In the genomic region with DNA sequence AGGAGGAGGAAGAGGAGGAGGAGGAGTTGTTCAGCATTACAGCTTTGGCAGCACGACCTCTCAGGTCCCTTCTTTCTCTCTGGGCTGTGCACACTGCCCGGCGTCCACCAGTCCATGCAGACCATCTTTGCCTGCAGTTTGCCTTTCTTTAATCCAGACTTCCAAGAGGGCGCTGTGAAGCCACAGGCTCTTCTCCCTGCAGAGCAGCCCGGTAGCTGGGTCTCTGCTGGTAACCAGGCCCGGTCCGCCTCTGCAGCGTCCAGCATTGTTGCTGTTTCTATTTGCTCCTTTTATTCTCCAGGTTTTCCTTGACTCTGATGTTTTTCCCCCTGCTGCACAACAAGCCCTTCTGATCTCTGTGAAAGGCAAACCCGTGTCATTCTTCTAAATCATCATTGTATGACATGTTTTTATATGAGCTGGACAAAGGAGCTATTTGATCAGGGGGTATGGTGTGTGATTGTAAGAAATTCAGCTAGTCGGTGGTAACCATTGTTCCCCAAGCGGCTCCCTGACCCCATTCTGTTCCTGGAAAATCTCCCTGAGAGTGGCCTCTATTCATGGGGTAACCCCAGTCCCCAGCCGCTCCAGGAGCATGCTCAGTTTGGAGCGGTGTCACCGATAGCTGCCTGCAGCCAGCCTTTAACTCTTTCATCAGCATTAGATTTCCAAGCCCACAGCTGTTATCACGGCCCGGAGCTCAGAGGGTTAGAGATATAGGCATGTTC, we compare ENCODE assay signal across 9 mouse cellular contexts. TPM values are rescaled to one million over a fixed set of nuclear protein-coding genes. Genes with fewer than 3 reads are reported as not detected.
DNase-seq lines count a peak whose midpoint lies in the region; ATAC-seq and TF ChIP-seq lines count a peak whose summit lies in the region.
"Had no signal": no experiment of that assay in that cellular context is flagged by ENCODE, and none has a peak within 500 bp of the region (broad histone marks: within the 10 kb centered on the region; RNA-seq: fewer than 3 reads in every experiment).

No protein-coding gene starts in this region.

- TF ChIP-seq CTCF in ES-Bruce4 (IDR thresholded peaks at IDR 0.05; ENCODE audit: low read depth, low read length), result peak; percentile 47

- ATAC-seq in forebrain, embryonic 12.5 days (ENCODE audit: low FRiP score), result peak; percentile 87
- peak; percentile 95 for ATAC-seq in hindbrain, embryonic 13.5 days (ENCODE audit: low FRiP score)
- ATAC-seq in midbrain, embryonic 16.5 days, result peak; percentile 94
- no peak for ATAC-seq in megakaryocyte-erythroid progenitor cell, adult 5-6 weeks (replicated peaks; ENCODE audit: low FRiP score, low TSS enrichment, poor library complexity, severe bottlenecking)

- intact Hi-C loops in left cerebral cortex, postnatal 36 days (cut with DNase I), result no loop called here

- no peak for TF ChIP-seq POLR2A in ES-Bruce4 (IDR thresholded peaks at IDR 0.05; ENCODE audit: insufficient read depth, low read length)

- no peak overlapping the region for H3K4me3 ChIP-seq in ES-Bruce4 (ENCODE audit: low read depth, low read length)
- peak overlapping the region; percentile 11; the same call in 1 of the 2 replicates for H3K4me3 ChIP-seq in forebrain, embryonic 12.5 days (replicated peaks)
- peak overlapping the region; percentile 27 for H3K4me3 ChIP-seq in hindbrain, embryonic 13.5 days
- H3K4me3 ChIP-seq in midbrain, embryonic 16.5 days (ENCODE audit: low read depth, low read length), result peak overlapping the region; percentile 35

- no peaks in the 10 kb centered on the region for H3K36me3 ChIP-seq in ES-Bruce4 (ENCODE audit: control insufficient read depth, insufficient read depth, low read length, poor library complexity, severe bottlenecking)
- no peaks in the 10 kb centered on the region for H3K36me3 ChIP-seq in forebrain, embryonic 12.5 days (replicated peaks)
- no peaks in the 10 kb centered on the region for H3K36me3 ChIP-seq in hindbrain, embryonic 13.5 days
- no peaks in the 10 kb centered on the region for H3K36me3 ChIP-seq in midbrain, embryonic 16.5 days (ENCODE audit: control insufficient read depth, insufficient read depth, low read length)

- no peaks in the 10 kb centered on the region for H3K9me3 ChIP-seq in ES-Bruce4 (replicated peaks; ENCODE audit: control insufficient read depth, insufficient read depth, low read length, poor library complexity, severe bottlenecking)
- H3K9me3 ChIP-seq in forebrain, embryonic 12.5 days, result no peaks in the 10 kb centered on the region
- H3K9me3 ChIP-seq in hindbrain, embryonic 13.5 days, result no peaks in the 10 kb centered on the region
- no peaks in the 10 kb centered on the region for H3K9me3 ChIP-seq in midbrain, embryonic 16.5 days (replicated peaks; ENCODE audit: control insufficient read depth, low read length, poor library complexity, severe bottlenecking)

- H3K4me1 ChIP-seq in ES-Bruce4 (ENCODE audit: control insufficient read depth, insufficient read depth, low read length), result no peaks in the 10 kb centered on the region
- peaks cover 25% of the 10 kb centered on the region for H3K4me1 ChIP-seq in forebrain, embryonic 12.5 days
- peaks cover 25% of the 10 kb centered on the region for H3K4me1 ChIP-seq in hindbrain, embryonic 13.5 days (replicated peaks)
- peaks cover 14% of the 10 kb centered on the region for H3K4me1 ChIP-seq in midbrain, embryonic 16.5 days (ENCODE audit: control insufficient read depth, insufficient read depth, low read length)

- DNase-seq in brain, embryonic 18.5 days (ENCODE audit: low read depth, low spot score), result peak; percentile 50
- peak; percentile 10 to 25 for DNase-seq in left cerebral cortex, postnatal 36 days (ENCODE audit: low spot score in 2 of 2)
- no peak for DNase-seq in thymus, postnatal 10 days (ENCODE audit: low spot score in 2 of 2)

- no peak overlapping the region for H3K9ac ChIP-seq in ES-Bruce4 (ENCODE audit: low read depth, poor library complexity, severe bottlenecking)
- H3K9ac ChIP-seq in forebrain, embryonic 12.5 days, result peak overlapping the region; percentile 33
- peak overlapping the region; percentile 59 for H3K9ac ChIP-seq in hindbrain, embryonic 13.5 days
- peak overlapping the region; percentile 61 for H3K9ac ChIP-seq in midbrain, embryonic 16.5 days (ENCODE audit: low read depth, low read length)

- H3K27me3 ChIP-seq in ES-Bruce4 (ENCODE audit: control insufficient read depth, insufficient read depth, low read length, poor library complexity, severe bottlenecking), result no peaks in the 10 kb centered on the region
- H3K27me3 ChIP-seq in forebrain, embryonic 12.5 days, result peaks cover 68% of the 10 kb centered on the region
- peaks cover 84% of the 10 kb centered on the region for H3K27me3 ChIP-seq in hindbrain, embryonic 13.5 days
- peaks cover 11% of the 10 kb centered on the region for H3K27me3 ChIP-seq in midbrain, embryonic 16.5 days (ENCODE audit: control insufficient read depth, insufficient read depth, low read depth, low read length)

- H3K4me2 ChIP-seq in forebrain, embryonic 12.5 days, result peak overlapping the region; percentile 40
- H3K4me2 ChIP-seq in hindbrain, embryonic 13.5 days, result peak overlapping the region; percentile 45
- peak overlapping the region; percentile 62 for H3K4me2 ChIP-seq in midbrain, embryonic 16.5 days (ENCODE audit: low read length)

- WGBS in forebrain, embryonic 12.5 days, result 2% methylated on average over 16 of the region's 16 CpGs
- 3% methylated on average over 16 of the region's 16 CpGs for WGBS in hindbrain, embryonic 13.5 days
- WGBS in midbrain, embryonic 16.5 days, result 2% methylated on average over 16 of the region's 16 CpGs

- no peak overlapping the region for H3K27ac ChIP-seq in ES-Bruce4 (ENCODE audit: insufficient read depth, low read length)
- H3K27ac ChIP-seq in forebrain, embryonic 12.5 days, result peak overlapping the region; percentile 47
- H3K27ac ChIP-seq in hindbrain, embryonic 13.5 days, result peak overlapping the region; percentile 79
- peak overlapping the region; percentile 82 for H3K27ac ChIP-seq in midbrain, embryonic 16.5 days (ENCODE audit: low read length)

- TF ChIP-seq EP300 in ES-Bruce4 (IDR thresholded peaks at IDR 0.05; ENCODE audit: insufficient read depth, low read depth, low read length), result no peak

RNA-seq across cellular contexts. Expression of gene Fgf8, which starts 25.1 kb away (rescaled TPM):
- 22.6 and 25.9 TPM in 2 replicates for polyA plus RNA-seq in ES-Bruce4 (2011; ENCODE audit: insufficient read depth, insufficient read length, low read depth, missing spikeins)
- 4.6 TPM in 2 replicates for polyA plus RNA-seq in forebrain, embryonic 12.5 days (2016; fragmentation: Nextera tagmentation; extraction: Ambion mirVana)
- polyA plus RNA-seq in hindbrain, embryonic 13.5 days (2015; fragmentation: Nextera tagmentation; extraction: Ambion mirVana), result 0.44 and 0.95 TPM in 2 replicates
- total RNA-seq in left cerebral cortex, postnatal 36 days (2021), result not detected
- 0.23 and 1.2 TPM in 2 replicates for polyA plus RNA-seq in midbrain, embryonic 16.5 days (2015; fragmentation: Nextera tagmentation; extraction: Ambion mirVana)
- not detected in 2 replicates for total RNA-seq in megakaryocyte-erythroid progenitor cell, adult 5-6 weeks (2014; fragmentation: Nextera tagmentation)
- total RNA-seq in megakaryocyte-erythroid progenitor cell, adult 5-6 weeks (2017), result not detected in 2 replicates
- polyA plus RNA-seq: large intestine, adult 2 months had no signal

RNA-seq across cellular contexts. Expression of gene Npm3, which starts 31.7 kb away (rescaled TPM):
- polyA plus RNA-seq in ES-Bruce4 (2011; ENCODE audit: insufficient read depth, insufficient read length, low read depth, missing spikeins), result 188 and 196 TPM in 2 replicates
- 9.0 and 10.7 TPM in 2 replicates for polyA plus RNA-seq in forebrain, embryonic 12.5 days (2016; fragmentation: Nextera tagmentation; extraction: Ambion mirVana)
- 5.3 and 6.5 TPM in 2 replicates for polyA plus RNA-seq in hindbrain, embryonic 13.5 days (2015; fragmentation: Nextera tagmentation; extraction: Ambion mirVana)
- total RNA-seq in left cerebral cortex, postnatal 36 days (2021), result 1 to 10 TPM; 5.4 to 5.8 TPM
- 7.9 TPM in 2 replicates for polyA plus RNA-seq in midbrain, embryonic 16.5 days (2015; fragmentation: Nextera tagmentation; extraction: Ambion mirVana)
- total RNA-seq in megakaryocyte-erythroid progenitor cell, adult 5-6 weeks (2014; fragmentation: Nextera tagmentation), result 124 and 184 TPM in 2 replicates
- 123 and 135 TPM in 2 replicates for total RNA-seq in megakaryocyte-erythroid progenitor cell, adult 5-6 weeks (2017)

RNA-seq across cellular contexts. Expression of gene Fbxw4, which starts 57.5 kb away (rescaled TPM):
- 13.2 and 15.5 TPM in 2 replicates for polyA plus RNA-seq in ES-Bruce4 (2011; ENCODE audit: insufficient read depth, insufficient read length, low read depth, missing spikeins)
- 4.6 and 4.7 TPM in 2 replicates for polyA plus RNA-seq in forebrain, embryonic 12.5 days (2016; fragmentation: Nextera tagmentation; extraction: Ambion mirVana)
- polyA plus RNA-seq in hindbrain, embryonic 13.5 days (2015; fragmentation: Nextera tagmentation; extraction: Ambion mirVana), result 3.6 and 4.2 TPM in 2 replicates
- 10 to 100 TPM; 34.4 to 35.9 TPM for total RNA-seq in left cerebral cortex, postnatal 36 days (2021)
- 4.2 and 5.6 TPM in 2 replicates for polyA plus RNA-seq in midbrain, embryonic 16.5 days (2015; fragmentation: Nextera tagmentation; extraction: Ambion mirVana)
- 14.5 and 33.0 TPM in 2 replicates for total RNA-seq in megakaryocyte-erythroid progenitor cell, adult 5-6 weeks (2014; fragmentation: Nextera tagmentation)
- total RNA-seq in megakaryocyte-erythroid progenitor cell, adult 5-6 weeks (2017), result 5.5 and 15.5 TPM in 2 replicates

Comparison
In these comparisons a context has a peak if more than half of its experiments do, and no peak if none do; other contexts are left out.
1. DNase-seq: peak in brain, embryonic 18.5 days (single experiment) and left cerebral cortex, postnatal 36 days (2 of 2); none in thymus, postnatal 10 days (0 of 2).
2. RNA of gene Npm3, which starts 31.7 kb away (polyA plus RNA-seq): 188 to 196 TPM in ES-Bruce4; 9.0 to 10.7 TPM in forebrain, embryonic 12.5 days, 7.9 TPM in midbrain, embryonic 16.5 days and 5.3 to 6.5 TPM in hindbrain, embryonic 13.5 days; every median in the first group is over 10 times any median in the second.
3. Peak in every context shown above with its lines, with median percentiles within 50 percentile points of each other: H3K4me2 ChIP-seq.